Mouse (Mus musculus) midbrain, embryonic 12.5 days (tissue): ENCODE results near the gene Eddm3b. TPM values are rescaled to one million over a fixed set of nuclear protein-coding genes. Genes with fewer than 3 reads are reported as not detected.
A peak's percentile ranks its signal among the peaks of the same experiment; 100 is the strongest.

Experiments
- ATAC-seq: fragments of 200-750 bp; cut with Nextera tagmentation; 2 replicates; pipeline ENCODE4 v1.8.0; 2017; ENCODE audit warnings: low read depth, moderate TSS enrichment, moderate library complexity; ENCODE audit not compliant: low FRiP score
- H3K27ac ChIP-seq: fragments of 300-500 bp; sonication (generic); replicated peaks from 2 replicates; pipeline ENCODE4 v1.5.1; 2016; ENCODE audit warnings: mild to moderate bottlenecking
- H3K27me3 ChIP-seq: fragments of 300-500 bp; sonication (generic); 2 replicates; pipeline ENCODE4 v1.6.1; 2016; ENCODE audit warnings: mild to moderate bottlenecking
- H3K36me3 ChIP-seq: fragments of 300-500 bp; sonication (generic); 2 replicates; pipeline ENCODE4 v1.6.1; 2016
- H3K4me1 ChIP-seq: fragments of 300-500 bp; sonication (generic); 2 replicates; pipeline ENCODE4 v1.6.1; 2016
- H3K4me2 ChIP-seq: fragments of 300-500 bp; sonication (generic); replicated peaks from 2 replicates; pipeline ENCODE4 v1.6.1; 2016; ENCODE audit warnings: mild to moderate bottlenecking, moderate library complexity
- H3K4me3 ChIP-seq: fragments of 300-500 bp; sonication (generic); 2 replicates; pipeline ENCODE4 v1.5.1; 2016; ENCODE audit warnings: mild to moderate bottlenecking
- H3K9ac ChIP-seq: fragments of 300-500 bp; sonication (generic); replicated peaks from 2 replicates; pipeline ENCODE4 v1.6.1; 2016; ENCODE audit warnings: mild to moderate bottlenecking, moderate library complexity
- H3K9me3 ChIP-seq: fragments of 300-500 bp; sonication (generic); 2 replicates; pipeline ENCODE4 v1.6.1; 2016; ENCODE audit warnings: mild to moderate bottlenecking
- WGBS: fragments of 180-500 bp; shearing (Covaris S2); methylation state at CpG from one replicate; pipeline ENCODE4 v1.1.7; 2016; 5-methylcytosine and 5-hydroxymethylcytosine counted together
- polyA plus RNA-seq: library from polyadenylated mRNA; unstranded; fragments of >200 nt; fragmentation: Nextera tagmentation; extraction: Ambion mirVana; gene quantifications from 2 replicates; pipeline ENCODE4 v1.2.1, GENCODE M21; 2016

The Eddm3b gene
- polyA plus RNA-seq, 1 experiment from 2014 or later: not detected

- Histone ChIP-seq H3K36me3 (no peaks in the 10 kb centered on the region), H3K27ac (peak overlapping the region; percentile 60), H3K4me2 (peak overlapping the region; percentile 75), H3K4me3 (peak overlapping the region; percentile 64), H3K9me3 (no peaks in the 10 kb centered on the region), H3K4me1 (peaks cover 17% of the 10 kb centered on the region), H3K9ac (peak overlapping the region; percentile 50; the same call in 1 of the 2 replicates), H3K27me3 (peaks cover 38% of the 10 kb centered on the region)
- under 1% methylated on average over 23 of the region's 23 CpGs for WGBS
- peak; percentile 36 for ATAC-seq
Observed at GRCm38 (mm10) chr14:51088166-51088969, 25.9 kb upstream of the Eddm3b start.

GRCm38 (mm10) chr14:51088970-51089673, 25.1 kb upstream of the Eddm3b start:
- H3K36me3 ChIP-seq: no peaks in the 10 kb centered on the region
- ATAC-seq: peak; percentile 91
- no peaks in the 10 kb centered on the region for H3K9me3 ChIP-seq
- peaks cover 31% of the 10 kb centered on the region for H3K27me3 ChIP-seq
- H3K27ac ChIP-seq: peak overlapping the region; percentile 60
- H3K4me3 ChIP-seq: peak overlapping the region; percentile 64
- peak overlapping the region; percentile 75 for H3K4me2 ChIP-seq
- WGBS: under 1% methylated on average over 34 of the region's 34 CpGs
- H3K4me1 ChIP-seq: 0 out of 2 replicates have a peak, but pooled peaks cover 10% of the 10 kb centered on the region
- peak overlapping the region; percentile 53; the same call in 1 of the 2 replicates for H3K9ac ChIP-seq

DNA sequence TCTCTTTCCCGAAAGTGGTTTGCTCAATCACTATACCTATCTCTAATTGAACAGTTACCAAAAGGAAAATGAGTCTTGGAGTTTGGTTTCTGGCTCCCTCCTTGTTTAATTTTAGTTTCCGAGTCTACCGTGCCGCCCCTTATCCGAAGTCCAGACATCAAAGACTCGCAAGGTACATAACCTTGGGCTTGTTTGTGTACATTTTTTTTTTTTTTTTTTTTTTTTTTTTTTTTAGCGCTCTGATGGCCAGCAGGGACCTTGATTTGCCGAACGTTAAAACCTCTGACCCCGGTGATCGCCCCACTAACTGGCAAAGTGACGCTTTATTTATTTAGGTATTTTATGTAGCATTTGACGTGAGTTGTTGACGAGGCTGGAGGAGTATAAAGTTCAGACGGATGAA, 24.6 kb upstream of the Eddm3b start:
- peaks cover 26% of the 10 kb centered on the region for H3K27me3 ChIP-seq
- H3K9me3 ChIP-seq: no peaks in the 10 kb centered on the region
- peak overlapping the region; percentile 76 for H3K27ac ChIP-seq
- peak; percentile 21 for ATAC-seq
- no peaks in the 10 kb centered on the region for H3K36me3 ChIP-seq
- 0 out of 2 replicates have a peak, but pooled peaks cover 10% of the 10 kb centered on the region for H3K4me1 ChIP-seq
- H3K4me2 ChIP-seq: peak overlapping the region; percentile 75
- H3K4me3 ChIP-seq: peak overlapping the region; percentile 64
- H3K9ac ChIP-seq: peak overlapping the region; percentile 53
- under 1% methylated on average over 15 of the region's 15 CpGs for WGBS

- H3K9me3 ChIP-seq: no peaks in the 10 kb centered on the region
- peak; percentile 47 for ATAC-seq
- WGBS: under 1% methylated on average over 27 of the region's 27 CpGs
- H3K27me3 ChIP-seq: peaks cover 26% of the 10 kb centered on the region
- peak overlapping the region; percentile 64 for H3K4me3 ChIP-seq
- peak overlapping the region; percentile 75 for H3K4me2 ChIP-seq
- 0 out of 2 replicates have a peak, but pooled peaks cover 10% of the 10 kb centered on the region for H3K4me1 ChIP-seq
- peak overlapping the region; percentile 76 for H3K27ac ChIP-seq
- peak overlapping the region; percentile 53 for H3K9ac ChIP-seq
- no peaks in the 10 kb centered on the region for H3K36me3 ChIP-seq
Observed at GRCm38 (mm10) chr14:51090077-51090781, 24.0 kb upstream of the Eddm3b start.

- WGBS: 9% methylated on average over 33 of the region's 33 CpGs
- Histone ChIP-seq H3K36me3 (no peaks in the 10 kb centered on the region), H3K4me1 (0 out of 2 replicates have a peak, but pooled peaks cover 10% of the 10 kb centered on the region), H3K27me3 (peaks cover 22% of the 10 kb centered on the region), H3K9me3 (no peaks in the 10 kb centered on the region), H3K9ac (peak within 1 kb of the TSS; percentile 53), H3K4me3 (peak within 1 kb of the TSS; percentile 64), H3K27ac (peak within 1 kb of the TSS; percentile 76), H3K4me2 (peak within 1 kb of the TSS; percentile 75)
- ATAC-seq: peak; percentile 27; the same call in 1 of the 2 replicates
Observed at GRCm38 (mm10) chr14:51090921-51091900, 23.0 kb upstream of the Eddm3b start, which contains the start of the genes Rnase4 and Ang. Rnase4 (plus strand) TSS chr14:51091077. Ang (plus strand) TSS chr14:51091150.

GRCm38 (mm10) chr14:51092073-51092620, 22.1 kb upstream of the Eddm3b start:
- 54% methylated on average over 8 of the region's 8 CpGs for WGBS
- no peak overlapping the region for H3K4me2 ChIP-seq
- ATAC-seq: no peak
- no peaks in the 10 kb centered on the region for H3K9me3 ChIP-seq
- no peak overlapping the region for H3K9ac ChIP-seq
- 0 out of 2 replicates have a peak, but pooled peaks cover 10% of the 10 kb centered on the region for H3K4me1 ChIP-seq
- no peak overlapping the region for H3K27ac ChIP-seq
- no peaks in the 10 kb centered on the region for H3K36me3 ChIP-seq
- H3K27me3 ChIP-seq: peaks cover 17% of the 10 kb centered on the region
- no peak overlapping the region for H3K4me3 ChIP-seq

DNA sequence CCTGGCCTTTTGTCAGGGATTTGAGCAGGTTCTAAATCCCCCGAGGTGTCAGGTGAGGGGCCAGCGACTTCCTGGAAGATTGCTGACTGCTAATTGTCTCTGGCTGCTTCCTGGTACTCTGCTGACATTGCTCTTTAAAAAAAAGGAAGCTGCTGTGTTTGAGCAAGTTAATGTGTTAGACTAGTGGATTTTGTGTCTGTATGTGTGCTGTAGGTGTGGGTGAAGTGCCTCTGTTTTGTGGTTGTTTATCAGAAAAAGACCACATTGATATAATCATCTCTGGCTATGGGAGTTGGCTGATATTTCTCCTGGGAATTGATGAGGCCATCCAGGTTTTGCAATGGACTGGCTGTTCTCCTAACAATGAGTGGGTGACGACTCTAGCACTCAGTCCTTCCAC, 20.7 kb upstream of the Eddm3b start:
- Histone ChIP-seq H3K4me3 (no peak overlapping the region), H3K27me3 (peaks cover 17% of the 10 kb centered on the region)

GRCm38 (mm10) chr14:51094096-51094875, 19.9 kb upstream of the Eddm3b start:
- Histone ChIP-seq H3K36me3 (no peaks in the 10 kb centered on the region), H3K9ac (no peak overlapping the region), H3K27me3 (peaks cover 17% of the 10 kb centered on the region), H3K4me3 (no peak overlapping the region), H3K4me2 (no peak overlapping the region), H3K9me3 (no peaks in the 10 kb centered on the region), H3K27ac (no peak overlapping the region), H3K4me1 (no peaks in the 10 kb centered on the region)
- no peak for ATAC-seq
- 86% methylated on average over 5 of the region's 5 CpGs for WGBS

More for the DNA sequence above, 20.7 kb upstream of the Eddm3b start:
- no peaks in the 10 kb centered on the region for H3K9me3 ChIP-seq
- 33% methylated on average over 3 of the region's 3 CpGs for WGBS
- H3K27ac ChIP-seq: no peak overlapping the region
- no peak overlapping the region for H3K4me2 ChIP-seq
- ATAC-seq: no peak
- H3K4me1 ChIP-seq: 0 out of 2 replicates have a peak, but pooled peaks cover 6% of the 10 kb centered on the region
- no peaks in the 10 kb centered on the region for H3K36me3 ChIP-seq
- no peak overlapping the region for H3K9ac ChIP-seq

DNA sequence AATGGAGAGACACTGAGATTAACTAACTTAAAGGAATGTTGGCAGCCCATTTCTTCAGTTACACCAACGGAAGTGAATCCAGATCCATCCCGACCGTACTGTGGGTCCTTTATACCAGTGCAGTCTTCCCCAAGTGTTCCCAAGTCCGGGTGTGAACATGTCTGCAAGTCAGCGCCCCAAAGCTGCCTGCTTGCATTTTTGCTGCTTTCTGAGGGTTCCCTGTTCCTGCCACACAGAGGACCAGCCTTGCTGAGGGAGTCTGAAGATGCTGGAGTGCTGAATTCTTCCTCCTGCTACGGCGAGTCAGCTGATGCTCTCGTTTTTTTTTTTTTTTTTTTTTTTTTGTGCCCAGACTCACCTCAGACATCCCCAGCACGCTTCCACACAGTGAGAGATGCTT, 19.3 kb upstream of the Eddm3b start:
- ATAC-seq: no peak
- Histone ChIP-seq H3K9me3 (no peaks in the 10 kb centered on the region), H3K4me2 (no peak overlapping the region), H3K4me3 (no peak overlapping the region), H3K27me3 (peaks cover 17% of the 10 kb centered on the region), H3K36me3 (no peaks in the 10 kb centered on the region), H3K4me1 (no peaks in the 10 kb centered on the region), H3K9ac (no peak overlapping the region), H3K27ac (no peak overlapping the region)
- WGBS: 76% methylated on average over 9 of the region's 9 CpGs
